Mouse (Mus musculus) frontal cortex, postnatal 14 days (tissue): ENCODE results near the gene Otulinl.
A peak's percentile ranks its signal among the peaks of the same experiment; 100 is the strongest.

Experiments used
- DNase-seq, 2 experiments: peaks; one replicate each; pipeline ENCODE4 v3.0.0; 2022; ENCODE audit warnings: low spot score in 2 of 2

Gene Otulinl

DNA sequence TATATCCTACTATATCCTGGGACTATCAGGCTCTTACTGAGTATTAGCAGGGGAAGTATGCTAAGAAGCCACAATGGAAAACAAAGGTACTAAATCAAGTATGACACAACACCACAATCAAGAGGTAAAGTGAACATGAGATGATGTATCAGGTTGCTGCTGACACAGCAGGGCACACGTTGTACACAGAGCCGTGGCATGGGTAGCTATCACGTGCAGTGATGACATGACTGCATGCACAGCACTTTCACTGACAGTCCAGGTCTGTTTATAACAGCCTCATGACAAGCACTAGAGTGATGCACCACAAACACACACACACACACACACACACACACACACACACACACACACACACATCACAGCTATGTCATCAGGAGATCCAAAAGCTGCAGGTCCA is 64.2 kb downstream of the Otulinl start:
- no peak for DNase-seq

DNA sequence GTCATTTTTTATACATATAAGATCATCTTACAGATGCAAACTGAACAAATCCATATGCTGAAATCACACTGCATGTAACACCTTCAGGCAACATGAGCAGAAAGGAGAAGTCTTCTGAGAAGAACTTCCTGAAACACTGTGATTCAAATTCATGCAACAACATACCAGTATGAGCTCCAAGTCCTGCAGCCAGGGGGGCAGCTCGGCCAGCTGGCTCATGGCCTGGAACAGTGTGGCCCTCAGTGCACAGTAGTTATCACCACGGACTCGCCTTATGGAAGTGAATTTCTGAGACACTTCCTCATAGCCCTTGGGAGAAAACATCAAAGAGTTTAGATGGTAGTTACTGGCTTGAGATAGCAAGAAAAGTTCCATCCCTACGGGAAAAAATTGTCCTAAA is 65.2 kb downstream of the Otulinl start:
- DNase-seq: no peak

DNA sequence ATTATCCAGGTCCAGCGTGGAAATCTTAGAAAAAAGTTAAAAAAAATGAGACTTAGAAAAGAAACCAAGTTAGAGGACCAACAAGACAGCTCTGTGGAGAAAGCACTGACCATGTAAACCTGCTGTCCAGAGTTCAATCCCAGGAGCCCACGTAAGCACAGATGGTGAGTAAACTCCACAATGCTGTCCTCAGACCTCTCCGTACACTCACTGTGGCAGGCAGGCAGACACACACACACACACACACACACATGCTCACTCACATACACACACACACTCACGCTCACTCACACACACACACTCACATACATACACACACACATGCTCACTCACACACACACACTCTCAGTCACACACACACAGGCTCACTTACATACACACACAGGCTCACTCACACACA is 68.1 kb downstream of the Otulinl start:
- no peak for DNase-seq

DNA sequence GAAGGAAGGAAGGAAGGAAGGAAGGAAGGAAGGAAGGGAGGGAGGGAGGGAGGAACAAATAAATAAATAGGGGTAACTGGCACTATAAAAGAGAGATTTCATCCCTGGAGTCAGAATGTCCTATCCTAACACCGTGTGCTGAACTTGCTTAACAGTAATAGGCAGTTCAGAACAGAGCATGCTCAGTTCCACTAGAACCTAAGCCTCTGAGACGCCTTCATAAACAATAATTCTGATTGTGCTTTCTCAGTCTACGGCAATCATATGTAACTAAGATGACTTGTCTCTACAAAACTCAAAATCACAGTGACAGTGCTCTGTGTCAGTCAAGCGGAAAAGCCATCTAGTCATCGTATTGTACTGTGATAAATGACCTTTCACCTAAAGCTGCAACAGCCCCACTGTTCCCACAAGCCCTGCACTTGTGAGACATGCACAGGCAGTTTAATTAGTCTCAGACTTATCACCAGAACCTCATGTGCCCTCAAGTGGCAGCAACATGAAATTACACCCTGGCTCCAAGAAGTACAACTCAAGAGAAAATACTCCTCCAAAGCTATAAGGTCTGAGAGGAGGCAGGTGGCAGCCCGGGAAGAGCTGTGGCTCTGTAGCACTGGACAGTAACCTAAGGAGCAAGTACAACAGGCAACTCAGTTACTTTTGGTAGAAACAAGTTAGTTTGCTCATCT is 68.7 kb downstream of the Otulinl start:
- peak in 1 of 2 experiments; percentile 63 for DNase-seq

DNA sequence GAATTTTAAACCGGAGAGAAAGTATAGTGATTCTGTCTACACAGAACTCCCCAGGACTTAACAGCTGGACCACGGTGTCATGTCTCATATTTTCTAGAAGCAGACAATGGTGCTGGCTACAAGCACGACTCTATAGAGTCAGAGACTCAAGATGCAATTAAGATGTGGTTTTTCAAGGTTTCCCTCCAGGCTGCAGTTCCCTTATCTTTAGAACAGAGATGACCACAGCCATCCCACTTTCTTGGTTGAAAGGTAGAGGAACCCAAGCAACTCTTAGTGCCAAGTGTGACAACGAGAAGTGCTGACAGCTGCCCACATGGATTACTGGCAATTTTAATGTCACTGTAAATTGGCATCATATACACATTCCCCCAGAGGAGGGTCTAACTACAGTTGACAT is 71.8 kb downstream of the Otulinl start:
- DNase-seq: no peak

DNA sequence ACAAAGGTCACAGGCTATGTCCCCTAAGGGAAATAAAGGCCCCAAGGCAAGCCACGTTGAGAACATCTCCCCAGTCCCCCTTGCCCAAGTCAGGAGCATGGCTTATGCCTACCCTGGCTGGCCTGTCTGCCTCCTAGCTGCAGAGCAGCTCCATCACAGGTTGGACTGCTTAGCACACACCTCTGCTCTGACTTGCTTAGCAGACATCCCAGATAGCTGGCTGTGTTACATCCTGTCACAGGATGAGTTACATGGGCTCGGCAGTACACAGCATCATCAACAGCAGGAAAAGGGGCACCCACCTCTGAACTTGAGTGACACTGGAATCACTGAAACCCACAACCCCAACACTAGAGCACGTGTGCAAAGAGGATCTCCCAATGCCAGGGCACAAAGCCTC is 76.1 kb downstream of the Otulinl start:
- DNase-seq: no peak
